In genomic region chr2:30437791-30438190, GRCm38 (mm10) we compare ENCODE assay signal across 16 mouse cellular contexts.
"Had no signal": no experiment of that assay in that cellular context is flagged by ENCODE, and none has a peak within 500 bp of the region (broad histone marks: within the 10 kb centered on the region; RNA-seq: fewer than 3 reads in every experiment).

No protein-coding gene starts in this region.

- H3K4me2 ChIP-seq: liver, embryonic 15.5 days; lung, embryonic 15.5 days; midbrain, embryonic 12.5 days; midbrain, embryonic 15.5 days; neural tube, embryonic 12.5 days had no signal

- DNase-seq: liver, postnatal 0 days; lung, adult 2 months; lung, postnatal 14 days; lung, postnatal 36 days; right cerebral cortex, postnatal 14 days; thymus, adult 2 months; thymus, postnatal 25 days; thymus, postnatal 4 days had no signal

- H3K27me3 ChIP-seq: liver, embryonic 15.5 days; lung, embryonic 15.5 days; megakaryocyte, embryonic 14.5 days; midbrain, embryonic 12.5 days; midbrain, embryonic 15.5 days; neural tube, embryonic 12.5 days had no signal

- H3K27ac ChIP-seq: liver, embryonic 15.5 days; lung, embryonic 15.5 days; macrophage; midbrain, embryonic 12.5 days; midbrain, embryonic 15.5 days; neural tube, embryonic 12.5 days had no signal

- H3K4me3 ChIP-seq: liver, embryonic 15.5 days; lung, embryonic 15.5 days; megakaryocyte, embryonic 14.5 days; midbrain, embryonic 12.5 days; midbrain, embryonic 15.5 days; neural tube, embryonic 12.5 days had no signal

- ATAC-seq: liver, postnatal 0 days; lung, postnatal 0 days; midbrain, embryonic 15.5 days had no signal

- H3K9ac ChIP-seq: liver, embryonic 15.5 days; liver, postnatal 0 days; lung, embryonic 15.5 days; midbrain, embryonic 12.5 days; midbrain, embryonic 15.5 days; neural tube, embryonic 12.5 days had no signal

- H3K9me3 ChIP-seq: liver, embryonic 15.5 days; lung, embryonic 15.5 days; megakaryocyte, embryonic 14.5 days; midbrain, embryonic 12.5 days; midbrain, embryonic 15.5 days; neural tube, embryonic 12.5 days had no signal
